In genomic region chr6:30737548-30738463, GRCm38 (mm10) we compare ENCODE assay signal across 8 mouse cellular contexts. TPM values are rescaled to one million over a fixed set of nuclear protein-coding genes. Genes with fewer than 3 reads are reported as not detected.
DNase-seq lines count a peak whose midpoint lies in the region; ATAC-seq and TF ChIP-seq lines count a peak whose summit lies in the region.

No protein-coding gene starts in this region.

- 54% methylated on average over 66 of the region's 66 CpGs for WGBS in forebrain, embryonic 10.5 days
- 55% methylated on average over 66 of the region's 66 CpGs for WGBS in heart, embryonic 13.5 days
- 55% methylated on average over 63 of the region's 66 CpGs for WGBS in kidney, postnatal 0 days
- WGBS in liver, adult 2 months, result 53% methylated on average over 64 of the region's 66 CpGs

- peaks cover 62% of the 10 kb centered on the region for H3K4me1 ChIP-seq in forebrain, embryonic 10.5 days
- peaks cover 17% of the 10 kb centered on the region for H3K4me1 ChIP-seq in heart, embryonic 13.5 days
- H3K4me1 ChIP-seq in kidney, postnatal 0 days (replicated peaks; ENCODE audit: insufficient read depth, low read length), result 0 out of 2 replicates have a peak, but pooled peaks cover 4% of the 10 kb centered on the region
- H3K4me1 ChIP-seq in liver, adult 2 months (ENCODE audit: control insufficient read depth, insufficient read depth, low read length), result no peaks in the 10 kb centered on the region

- H3K27me3 ChIP-seq in forebrain, embryonic 10.5 days (ENCODE audit: poor library complexity, severe bottlenecking), result no peaks in the 10 kb centered on the region
- no peaks in the 10 kb centered on the region for H3K27me3 ChIP-seq in heart, embryonic 13.5 days (replicated peaks)
- no peaks in the 10 kb centered on the region for H3K27me3 ChIP-seq in kidney, postnatal 0 days (ENCODE audit: insufficient read depth, low read length)
- H3K27me3 ChIP-seq in liver, adult 2 months (ENCODE audit: control insufficient read depth, insufficient read depth, low read length), result peaks cover 14% of the 10 kb centered on the region

- peak overlapping the region; percentile 79 for H3K4me2 ChIP-seq in heart, embryonic 13.5 days
- peak overlapping the region; percentile 63 for H3K4me2 ChIP-seq in kidney, postnatal 0 days (ENCODE audit: low read length)

- peaks cover 57% of the 10 kb centered on the region for H3K36me3 ChIP-seq in forebrain, embryonic 10.5 days (replicated peaks)
- peaks cover 41% of the 10 kb centered on the region for H3K36me3 ChIP-seq in heart, embryonic 13.5 days
- H3K36me3 ChIP-seq in kidney, postnatal 0 days (ENCODE audit: insufficient read depth, low read length), result 0 out of 2 replicates have a peak, but pooled peaks cover 5% of the 10 kb centered on the region
- no peaks in the 10 kb centered on the region for H3K36me3 ChIP-seq in liver, adult 2 months (ENCODE audit: control insufficient read depth, insufficient read depth, low read length)

- peak overlapping the region; percentile 92 for H3K27ac ChIP-seq in forebrain, embryonic 10.5 days
- peak overlapping the region; percentile 89 for H3K27ac ChIP-seq in heart, embryonic 13.5 days (replicated peaks)
- H3K27ac ChIP-seq in kidney, postnatal 0 days, result peak overlapping the region; percentile 76
- no peak overlapping the region for H3K27ac ChIP-seq in liver, adult 2 months (replicated peaks; ENCODE audit: insufficient read depth, low read depth, low read length)

- peak; percentile 27 to 44 for DNase-seq in adrenal gland, postnatal 4 days (ENCODE audit: low spot score in 2 of 2)
- DNase-seq in forebrain, embryonic 10.5 days (ENCODE audit: extremely low spot score, low spot score), result peak; percentile 80
- DNase-seq in kidney, postnatal 0 days (ENCODE audit: low spot score), result peak; percentile 89
- DNase-seq in liver, adult 2 months (ENCODE audit: extremely low read depth, low read depth, low spot score), result no peak
- DNase-seq in naive thymus-derived CD4-positive, alpha-beta T cell, adult 2 months (ENCODE audit: low read depth), result peak; percentile 39
- DNase-seq in testis, postnatal 10 days (ENCODE audit: low spot score), result peak; percentile 82

- peak overlapping the region; percentile 66 for H3K4me3 ChIP-seq in forebrain, embryonic 10.5 days
- H3K4me3 ChIP-seq in heart, embryonic 13.5 days, result peak overlapping the region; percentile 69
- peak overlapping the region; percentile 57 for H3K4me3 ChIP-seq in kidney, postnatal 0 days (replicated peaks; ENCODE audit: low read depth, low read length)
- H3K4me3 ChIP-seq in liver, adult 2 months (ENCODE audit: insufficient read depth, low read depth, low read length), result peak overlapping the region; percentile 69

- peak; percentile 59 for ATAC-seq in CD4-positive, CD25-positive, alpha-beta regulatory T cell, adult 4 months
- ATAC-seq in heart, embryonic 13.5 days (ENCODE audit: extremely low read depth, insufficient number of reproducible peaks, low FRiP score, low TSS enrichment), result no peak; the same call in 1 of the 2 replicates
- peak; percentile 45 for ATAC-seq in kidney, postnatal 0 days (replicated peaks; ENCODE audit: low FRiP score, low read depth)

- peak; percentile 27; the same call in 1 of the 2 replicates for TF ChIP-seq CTCF in kidney, postnatal 0 days (IDR thresholded peaks at IDR 0.05; ENCODE audit: low read depth)
- no peak for TF ChIP-seq CTCF in liver, adult 2 months (IDR thresholded peaks at IDR 0.05; ENCODE audit: low read depth, low read length)

- no peaks in the 10 kb centered on the region for H3K79me2 ChIP-seq in liver, adult 2 months (ENCODE audit: control insufficient read depth, insufficient read depth, low read length)

- peaks cover 62% of the 10 kb centered on the region for H3K9me3 ChIP-seq in forebrain, embryonic 10.5 days
- peaks cover 58% of the 10 kb centered on the region for H3K9me3 ChIP-seq in heart, embryonic 13.5 days
- peaks cover 24% of the 10 kb centered on the region for H3K9me3 ChIP-seq in kidney, postnatal 0 days (replicated peaks; ENCODE audit: low read length)

- peak overlapping the region; percentile 87 for H3K9ac ChIP-seq in heart, embryonic 13.5 days
- peak overlapping the region; percentile 69 for H3K9ac ChIP-seq in kidney, postnatal 0 days (ENCODE audit: low read depth, low read length)
- peak overlapping the region; percentile 62 for H3K9ac ChIP-seq in liver, adult 2 months (ENCODE audit: low read depth, low read length)

- peak; percentile 62 for TF ChIP-seq POLR2A in liver, adult 2 months (IDR thresholded peaks at IDR 0.05; ENCODE audit: extremely low read depth, insufficient read depth, low read length)

RNA-seq across cellular contexts. Expression of gene Mest, which starts 14.5 kb away (rescaled TPM):
- polyA plus RNA-seq in CD4-positive, CD25-positive, alpha-beta regulatory T cell, adult 4 months (2017; shearing (Covaris generic)), result 1 to 10 TPM; 1.2 to 1.6 TPM
- 100 to 1,000 TPM; 359 to 373 TPM for total RNA-seq in adrenal gland, postnatal 4 days (2021)
- 2,195 and 2,268 TPM in 2 replicates for polyA plus RNA-seq in forebrain, embryonic 10.5 days (2016; fragmentation: Nextera tagmentation; extraction: Ambion mirVana)
- polyA plus RNA-seq in heart, embryonic 13.5 days (2015; fragmentation: Nextera tagmentation; extraction: Ambion mirVana), result 2,537 and 2,584 TPM in 2 replicates
- polyA plus RNA-seq in kidney, postnatal 0 days (2015; fragmentation: Nextera tagmentation; extraction: Ambion mirVana), result 1,049 and 1,099 TPM in 2 replicates
- 1.9 and 9.4 TPM in 2 replicates for total RNA-seq in liver, adult 2 months (2014; rRNA removed)
- 7.1 and 8.6 TPM in 2 replicates for polyA plus RNA-seq in liver, adult 2 months (2012; rRNA removed)

RNA-seq across cellular contexts. Expression of gene Cep41, which starts 44.3 kb away (rescaled TPM):
- 10 to 100 TPM; 11.3 to 12.6 TPM for polyA plus RNA-seq in CD4-positive, CD25-positive, alpha-beta regulatory T cell, adult 4 months (2017; shearing (Covaris generic))
- 10 to 100 TPM in 1 of 2 experiments, 1 to 10 TPM in 1; 9.3 to 10.2 TPM for total RNA-seq in adrenal gland, postnatal 4 days (2021)
- polyA plus RNA-seq in forebrain, embryonic 10.5 days (2016; fragmentation: Nextera tagmentation; extraction: Ambion mirVana), result 15.9 and 22.1 TPM in 2 replicates
- 11.0 and 12.2 TPM in 2 replicates for polyA plus RNA-seq in heart, embryonic 13.5 days (2015; fragmentation: Nextera tagmentation; extraction: Ambion mirVana)
- polyA plus RNA-seq in kidney, postnatal 0 days (2015; fragmentation: Nextera tagmentation; extraction: Ambion mirVana), result 11.9 and 12.1 TPM in 2 replicates
- 2.5 TPM in 2 replicates for total RNA-seq in liver, adult 2 months (2014; rRNA removed)
- 1.3 and 1.4 TPM in 2 replicates for polyA plus RNA-seq in liver, adult 2 months (2012; rRNA removed)

Comparison
In these comparisons a context has a peak if more than half of its experiments do, and no peak if none do; other contexts are left out.
1. RNA of gene Mest, which starts 14.5 kb away (polyA plus RNA-seq): 2,537 to 2,584 TPM in heart, embryonic 13.5 days, 2,195 to 2,268 TPM in forebrain, embryonic 10.5 days and 1,049 to 1,099 TPM in kidney, postnatal 0 days; 7.1 to 8.6 TPM in liver, adult 2 months and 1.2 to 1.6 TPM in CD4-positive, CD25-positive, alpha-beta regulatory T cell, adult 4 months; every median in the first group is over 100 times any median in the second.
2. Peak in every context shown above with its lines, with median percentiles within 50 percentile points of each other: H3K4me3 ChIP-seq and H3K9ac ChIP-seq.